Mouse (Mus musculus): Measurements from ENCODE around the gene Fam13c.

- TF ChIP-seq POLR2A (IDR thresholded peaks at IDR 0.05; ENCODE audit: low read depth, low read length) (no peak), CTCF (IDR thresholded peaks at IDR 0.05; ENCODE audit: borderline replicate concordance, insufficient read depth, low read length) (peak; percentile 39; the same call in 1 of the 2 replicates)
These were observed 123.4 kb downstream of the Fam13c start for GRCm38 (mm10) chr10:70563636-70564035.

All from embryonic fibroblast, embryonic 13.5 days (primary cell).